Comparison of ENCODE assay signal across 8 mouse cellular contexts in the genomic region with DNA sequence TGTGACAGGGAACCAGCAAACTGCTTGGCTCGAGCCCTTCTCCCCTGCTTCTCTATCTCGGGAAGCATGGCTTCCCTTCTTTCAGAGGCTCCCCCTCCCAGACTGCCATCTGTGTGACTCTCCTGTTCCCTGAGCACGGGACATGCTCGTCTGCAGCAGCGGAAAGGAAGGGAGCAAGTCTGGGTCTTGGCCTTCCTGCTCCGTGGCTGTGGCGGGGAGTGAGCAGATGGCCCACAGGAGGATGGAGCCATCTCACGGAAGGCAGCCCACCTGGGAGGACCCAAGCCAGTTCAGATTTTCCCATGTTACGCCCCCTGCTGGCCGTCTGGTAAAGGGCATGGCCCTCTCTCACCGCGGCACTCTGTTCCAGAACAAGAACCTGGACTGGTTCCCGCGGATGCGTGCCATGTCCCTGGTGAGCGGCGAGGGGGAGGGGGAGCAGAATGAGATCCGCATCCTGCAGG. TPM values are rescaled to one million over a fixed set of nuclear protein-coding genes. Genes with fewer than 3 reads are reported as not detected.
DNase-seq lines count a peak whose midpoint lies in the region; ATAC-seq lines count a peak whose summit lies in the region.

No protein-coding gene starts in this region.

- no peak overlapping the region for H3K4me3 ChIP-seq in limb, embryonic 12.5 days (replicated peaks)
- no peak overlapping the region for H3K4me3 ChIP-seq in neural tube, embryonic 12.5 days

- H3K27me3 ChIP-seq in limb, embryonic 12.5 days: no peaks in the 10 kb centered on the region
- no peaks in the 10 kb centered on the region; the same call in 1 of the 2 replicates for H3K27me3 ChIP-seq in neural tube, embryonic 12.5 days (replicated peaks)

- peak; percentile 31 to 77 for DNase-seq in spleen, postnatal 4 days (ENCODE audit: low spot score in 2 of 2)
- DNase-seq in spleen, adult 12 weeks (ENCODE audit: low spot score): no peak
- DNase-seq in cerebellum, postnatal 25 days: peak; percentile 99
- DNase-seq in frontal cortex, postnatal 36 days (ENCODE audit: low spot score in 2 of 2): peak; percentile 68 to 70
- DNase-seq in induced T-regulatory cell, adult 2 months (ENCODE audit: low read depth): peak; percentile 43
- peak; percentile 40 for DNase-seq in thymus, postnatal 14 days

- H3K4me1 ChIP-seq in limb, embryonic 12.5 days (replicated peaks): peaks cover 28% of the 10 kb centered on the region
- H3K4me1 ChIP-seq in neural tube, embryonic 12.5 days: peaks cover 26% of the 10 kb centered on the region

- 9% methylated on average over 18 of the region's 18 CpGs for WGBS in limb, embryonic 12.5 days
- WGBS in neural tube, embryonic 12.5 days: 9% methylated on average over 18 of the region's 18 CpGs

- H3K9me3 ChIP-seq in limb, embryonic 12.5 days: 0 out of 2 replicates have a peak, but pooled peaks cover 3% of the 10 kb centered on the region
- 0 out of 2 replicates have a peak, but pooled peaks cover 4% of the 10 kb centered on the region for H3K9me3 ChIP-seq in neural tube, embryonic 12.5 days

- peaks cover 83% of the 10 kb centered on the region for H3K36me3 ChIP-seq in limb, embryonic 12.5 days
- H3K36me3 ChIP-seq in neural tube, embryonic 12.5 days: peaks cover 26% of the 10 kb centered on the region

- ATAC-seq in limb, embryonic 12.5 days (ENCODE audit: insufficient number of reproducible peaks, insufficient read depth, low FRiP score, low TSS enrichment, low read depth): 0 out of 2 replicates have a peak, but pooled peaks have one; percentile 5
- no peak for ATAC-seq in neural tube, embryonic 12.5 days (ENCODE audit: low FRiP score, low read depth)

- H3K4me2 ChIP-seq in limb, embryonic 12.5 days: 0 out of 2 replicates have a peak overlapping the region, but pooled peaks have one; percentile 19
- H3K4me2 ChIP-seq in neural tube, embryonic 12.5 days (replicated peaks): peak overlapping the region; percentile 29; the same call in 1 of the 2 replicates

- peak overlapping the region; percentile 50; the same call in 1 of the 2 replicates for H3K27ac ChIP-seq in limb, embryonic 12.5 days
- H3K27ac ChIP-seq in neural tube, embryonic 12.5 days: no peak overlapping the region

- no peak overlapping the region for H3K9ac ChIP-seq in limb, embryonic 12.5 days (replicated peaks)
- no peak overlapping the region for H3K9ac ChIP-seq in neural tube, embryonic 12.5 days

RNA-seq across cellular contexts. Expression of gene Uqcc2, which starts 13.1 kb away (rescaled TPM):
- polyA plus RNA-seq in limb, embryonic 12.5 days (2016; fragmentation: Nextera tagmentation; extraction: Ambion mirVana): 350 and 361 TPM in 2 replicates
- polyA plus RNA-seq in neural tube, embryonic 12.5 days (2016; fragmentation: Nextera tagmentation; extraction: Ambion mirVana): 307 and 321 TPM in 2 replicates

RNA-seq across cellular contexts. Expression of gene Ip6k3, which starts 47.0 kb away (rescaled TPM):
- polyA plus RNA-seq in limb, embryonic 12.5 days (2016; fragmentation: Nextera tagmentation; extraction: Ambion mirVana): 0.20 and 0.45 TPM in 2 replicates
- polyA plus RNA-seq in neural tube, embryonic 12.5 days (2016; fragmentation: Nextera tagmentation; extraction: Ambion mirVana): 0.18 and 0.38 TPM in 2 replicates
